8 mouse cellular contexts compared by ENCODE assay signal in the genomic region with DNA sequence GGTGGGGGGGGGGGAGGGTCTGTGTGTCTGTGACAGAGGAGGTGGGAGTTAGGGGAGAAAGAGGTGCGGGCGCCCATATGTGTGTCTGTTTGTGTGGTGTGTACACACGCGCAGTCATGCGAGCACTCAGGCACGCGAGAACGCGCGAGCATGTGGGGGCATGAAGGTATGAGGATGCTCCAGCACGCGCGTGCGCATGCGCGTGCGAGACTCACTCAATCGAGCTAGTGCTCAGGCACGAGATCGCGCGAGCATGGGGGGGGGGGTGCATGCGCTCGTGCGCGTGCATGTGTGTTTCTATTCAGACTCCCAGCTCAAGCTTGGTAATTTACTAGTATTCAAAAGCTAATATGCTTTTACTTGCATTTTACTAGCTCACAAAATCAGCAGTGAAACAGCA. TPM values are rescaled to one million over a fixed set of nuclear protein-coding genes. Genes with fewer than 3 reads are reported as not detected.
DNase-seq lines count a peak whose midpoint lies in the region; ATAC-seq and TF ChIP-seq lines count a peak whose summit lies in the region.

No protein-coding gene starts in this region.

- peak overlapping the region; percentile 45 for H3K4me2 ChIP-seq in stomach, postnatal 0 days (replicated peaks; ENCODE audit: low read depth)

- TF ChIP-seq CTCF in stomach, postnatal 0 days (IDR thresholded peaks at IDR 0.05; ENCODE audit: low read depth), result no peak

- H3K36me3 ChIP-seq in stomach, postnatal 0 days (ENCODE audit: control insufficient read depth, insufficient read depth, low read length), result no peaks in the 10 kb centered on the region

- DNase-seq in ovary, postnatal 36 days (ENCODE audit: low spot score), result peak; percentile 49
- no peak for DNase-seq in ovary, postnatal 10 days (ENCODE audit: low spot score)
- peak; percentile 9 for DNase-seq in heart, adult 8-10 months (ENCODE audit: low spot score)
- peak; percentile 36 for DNase-seq in kidney, adult 9 months
- DNase-seq in liver, result peak; percentile 87
- DNase-seq in natural killer cell, adult 2 months (ENCODE audit: low spot score in 2 of 2), result peak; percentile 37 to 72
- peak; percentile 55 for DNase-seq in stomach, postnatal 0 days (ENCODE audit: low spot score)

- no peaks in the 10 kb centered on the region for H3K4me1 ChIP-seq in stomach, postnatal 0 days (replicated peaks; ENCODE audit: control insufficient read depth, insufficient read depth)

- H3K9ac ChIP-seq in stomach, postnatal 0 days (ENCODE audit: low read length), result no peak overlapping the region

- no peak for TF ChIP-seq EP300 in stomach, postnatal 0 days (optimal IDR thresholded peaks at IDR 0.05)

- 50% methylated on average over 26 of the region's 26 CpGs for WGBS in stomach, postnatal 0 days

- 0 out of 2 replicates have a peak overlapping the region, but pooled peaks have one; percentile 13 for H3K4me3 ChIP-seq in stomach, postnatal 0 days (ENCODE audit: low read depth, low read length)

- peak; percentile 28; the same call in 1 of the 2 replicates for ATAC-seq in common myeloid progenitor, adult 5-6 weeks (replicated peaks; ENCODE audit: low read depth, poor library complexity, severe bottlenecking)
- ATAC-seq in stomach, postnatal 0 days (ENCODE audit: low FRiP score, low TSS enrichment), result no peak

- H3K27me3 ChIP-seq in stomach, postnatal 0 days (ENCODE audit: control insufficient read depth, insufficient read depth, low read length), result no peaks in the 10 kb centered on the region

- H3K9me3 ChIP-seq in stomach, postnatal 0 days (ENCODE audit: control insufficient read depth, low read length), result no peaks in the 10 kb centered on the region

- H3K27ac ChIP-seq in stomach, postnatal 0 days (replicated peaks), result no peak overlapping the region

RNA-seq across cellular contexts. Expression of gene Ahi1, which starts 1.9 kb away (rescaled TPM):
- 10.6 and 11.3 TPM in 2 replicates for total RNA-seq in common myeloid progenitor, adult 5-6 weeks (2017)
- total RNA-seq in heart, adult 8-10 months (2022), result 1 to 10 TPM in 3 of 4 experiments, under 1 TPM in 1; 0.79 to 1.6 (median 1.5) TPM
- polyA plus RNA-seq in stomach, postnatal 0 days (2015; fragmentation: Nextera tagmentation; extraction: Ambion mirVana), result 4.2 and 4.5 TPM in 2 replicates
